Mouse (Mus musculus): ENCODE measurements around the gene Gm42742. TPM values are rescaled to one million over a fixed set of nuclear protein-coding genes. Genes with fewer than 3 reads are reported as not detected.

Gm42742 gene
- polyA plus RNA-seq, 1 experiment from 2014 or later: 53.8 TPM

GRCm38 (mm10) chr7:127030172-127030571 is 9.3 kb upstream of the Gm42742 start:
- no peak overlapping the region for H3K4me2 ChIP-seq (ENCODE audit: low read length)
- no peak for ATAC-seq (replicated peaks; ENCODE audit: low FRiP score, low read depth)
- no peaks in the 10 kb centered on the region for H3K9me3 ChIP-seq (replicated peaks; ENCODE audit: low read length)
- no peak for DNase-seq (ENCODE audit: low spot score)
- H3K4me3 ChIP-seq (replicated peaks; ENCODE audit: low read depth, low read length): no peak overlapping the region
- H3K36me3 ChIP-seq (ENCODE audit: insufficient read depth, low read length): peaks cover 34% of the 10 kb centered on the region
- WGBS: 97% methylated on average over 1 of the region's 1 CpGs
- H3K27ac ChIP-seq: no peak overlapping the region
- H3K4me1 ChIP-seq (replicated peaks; ENCODE audit: insufficient read depth, low read length): no peaks in the 10 kb centered on the region; the same call in 1 of the 2 replicates
- TF ChIP-seq CTCF (IDR thresholded peaks at IDR 0.05; ENCODE audit: low read depth): no peak
- H3K9ac ChIP-seq (ENCODE audit: low read depth, low read length): no peak overlapping the region
- no peaks in the 10 kb centered on the region for H3K27me3 ChIP-seq (ENCODE audit: insufficient read depth, low read length)

DNA sequence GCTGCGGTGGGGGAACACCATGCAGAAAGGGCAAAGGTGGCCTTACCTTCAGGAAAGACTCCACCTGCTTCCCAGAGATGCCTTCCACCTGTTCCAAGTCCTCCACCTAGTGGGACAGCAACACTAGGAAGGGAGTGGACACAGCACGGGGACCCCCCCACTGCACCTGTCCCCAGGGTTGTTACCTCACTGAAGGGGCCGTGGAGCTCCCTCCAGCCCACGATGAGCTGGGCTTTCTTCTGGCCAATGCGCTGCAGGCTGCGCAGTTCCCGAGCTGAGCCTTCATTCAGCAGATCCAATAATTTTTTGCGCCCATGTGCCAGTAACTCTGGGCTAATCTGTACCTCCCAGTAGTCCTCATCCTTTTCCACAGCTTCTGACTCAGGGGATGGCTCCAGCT is 7.0 kb upstream of the Gm42742 start:
- peak overlapping the region; percentile 78 for H3K4me3 ChIP-seq (replicated peaks; ENCODE audit: low read depth, low read length)
- no peaks in the 10 kb centered on the region for H3K9me3 ChIP-seq (replicated peaks; ENCODE audit: low read length)
- TF ChIP-seq CTCF (IDR thresholded peaks at IDR 0.05; ENCODE audit: low read depth): no peak
- peak overlapping the region; percentile 94 for H3K9ac ChIP-seq (ENCODE audit: low read depth, low read length)
- DNase-seq (ENCODE audit: low spot score): no peak
- peak overlapping the region; percentile 99 for H3K27ac ChIP-seq
- ATAC-seq (replicated peaks; ENCODE audit: low FRiP score, low read depth): 0 out of 2 replicates have a peak, but pooled peaks have one; percentile 0
- peaks cover 15% of the 10 kb centered on the region for H3K4me1 ChIP-seq (replicated peaks; ENCODE audit: insufficient read depth, low read length)
- H3K27me3 ChIP-seq (ENCODE audit: insufficient read depth, low read length): no peaks in the 10 kb centered on the region
- H3K36me3 ChIP-seq (ENCODE audit: insufficient read depth, low read length): peaks cover 23% of the 10 kb centered on the region
- WGBS: 58% methylated on average over 8 of the region's 8 CpGs
- peak overlapping the region; percentile 95 for H3K4me2 ChIP-seq (ENCODE audit: low read length)

DNA sequence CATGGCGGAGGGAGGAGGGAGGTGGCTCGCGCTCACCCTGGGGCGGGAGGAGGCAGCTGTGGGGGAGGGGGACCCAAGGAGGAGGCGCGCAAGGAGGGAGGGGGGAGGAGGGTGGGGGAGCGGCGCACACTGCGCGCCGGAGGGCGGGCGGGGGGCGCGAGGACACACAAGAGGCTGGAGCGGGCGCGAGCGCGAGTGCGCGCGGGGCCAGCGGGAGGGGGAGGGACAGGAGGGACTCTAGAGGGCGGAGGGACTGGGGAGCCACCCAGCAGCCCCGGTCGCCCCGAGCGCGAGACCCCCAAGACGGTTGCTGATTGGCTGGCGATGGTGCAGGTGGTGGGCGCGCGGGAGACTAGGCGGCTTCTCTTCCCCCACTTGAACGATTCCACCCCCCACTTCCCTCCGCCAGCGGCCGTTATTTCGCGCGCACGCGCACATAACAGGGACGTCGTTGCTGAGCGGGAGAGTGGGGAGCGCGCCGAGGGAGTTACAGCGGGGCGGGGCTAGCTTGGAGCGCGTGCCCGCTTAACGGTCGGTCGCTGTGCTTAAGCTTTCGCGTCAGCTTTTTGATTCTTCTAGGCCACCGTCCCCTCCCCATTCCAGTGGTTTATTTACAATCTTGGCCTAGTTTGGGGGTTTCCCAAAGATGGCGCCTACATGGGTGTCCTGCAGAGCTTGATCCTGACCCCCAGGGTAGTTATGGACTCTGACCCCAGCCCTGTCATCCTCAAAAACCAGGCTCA is 6.3 kb upstream of the Gm42742 start, which contains the start of gene Maz:
TSS of gene Maz (minus strand) at position 54 of the 743 bp plus-strand sequence.
- H3K9me3 ChIP-seq (replicated peaks; ENCODE audit: low read length): no peaks in the 10 kb centered on the region
- peak within 1 kb of the TSS; percentile 78 for H3K4me3 ChIP-seq (replicated peaks; ENCODE audit: low read depth, low read length)
- DNase-seq (ENCODE audit: low spot score): peak; percentile 99
- ATAC-seq (replicated peaks; ENCODE audit: low FRiP score, low read depth): peak; percentile 85
- 0 out of 2 replicates have a peak, but pooled peaks cover 22% of the 10 kb centered on the region for H3K36me3 ChIP-seq (ENCODE audit: insufficient read depth, low read length)
- H3K4me2 ChIP-seq (ENCODE audit: low read length): peak within 1 kb of the TSS; percentile 95
- no peaks in the 10 kb centered on the region for H3K27me3 ChIP-seq (ENCODE audit: insufficient read depth, low read length)
- H3K27ac ChIP-seq: peak within 1 kb of the TSS; percentile 99
- H3K9ac ChIP-seq (ENCODE audit: low read depth, low read length): peak within 1 kb of the TSS; percentile 94
- H3K4me1 ChIP-seq (replicated peaks; ENCODE audit: insufficient read depth, low read length): peaks cover 16% of the 10 kb centered on the region
- WGBS: under 1% methylated on average over 53 of the region's 63 CpGs
- no peak for TF ChIP-seq CTCF (IDR thresholded peaks at IDR 0.05; ENCODE audit: low read depth)

- peak overlapping the region; percentile 99 for H3K27ac ChIP-seq
- no peak for TF ChIP-seq CTCF (IDR thresholded peaks at IDR 0.05; ENCODE audit: low read depth)
- H3K4me3 ChIP-seq (replicated peaks; ENCODE audit: low read depth, low read length): peak overlapping the region; percentile 78
- H3K27me3 ChIP-seq (ENCODE audit: insufficient read depth, low read length): no peaks in the 10 kb centered on the region
- no peaks in the 10 kb centered on the region for H3K9me3 ChIP-seq (replicated peaks; ENCODE audit: low read length)
- no peak for DNase-seq (ENCODE audit: low spot score)
- peaks cover 20% of the 10 kb centered on the region for H3K4me1 ChIP-seq (replicated peaks; ENCODE audit: insufficient read depth, low read length)
- ATAC-seq (replicated peaks; ENCODE audit: low FRiP score, low read depth): no peak; the same call in none of the 2 replicates
- peak overlapping the region; percentile 95 for H3K4me2 ChIP-seq (ENCODE audit: low read length)
- 1% methylated on average over 17 of the region's 48 CpGs for WGBS
- H3K36me3 ChIP-seq (ENCODE audit: insufficient read depth, low read length): 0 out of 2 replicates have a peak, but pooled peaks cover 20% of the 10 kb centered on the region
- H3K9ac ChIP-seq (ENCODE audit: low read depth, low read length): peak overlapping the region; percentile 94
Observed at GRCm38 (mm10) chr7:127026616-127026983, 5.7 kb upstream of the Gm42742 start.

DNA sequence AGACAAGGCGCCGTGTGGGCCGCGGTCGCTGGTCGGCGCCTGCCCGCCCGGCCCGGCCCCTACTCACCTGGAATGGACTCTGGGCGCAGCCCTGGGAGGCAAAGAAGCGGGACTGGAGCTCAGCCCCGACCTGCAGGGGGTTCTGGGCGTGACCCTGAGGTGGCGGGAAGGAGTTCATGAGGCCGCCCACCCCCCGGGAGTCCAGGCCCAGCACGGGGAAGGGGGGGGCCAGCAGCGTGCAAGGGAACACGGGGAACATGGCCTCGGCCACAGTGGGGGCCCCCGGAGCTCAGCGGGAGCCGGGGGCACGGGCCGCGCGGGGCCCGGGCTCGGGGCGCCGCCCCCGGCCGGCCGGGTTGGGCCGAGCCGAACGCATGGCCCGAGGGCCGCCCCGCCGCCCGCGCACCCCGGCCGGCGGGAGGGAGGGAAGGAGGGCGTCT is 5.3 kb upstream of the Gm42742 start:
- 0% methylated on average over 24 of the region's 48 CpGs for WGBS
- ATAC-seq (replicated peaks; ENCODE audit: low FRiP score, low read depth) (peak; percentile 41), DNase-seq (ENCODE audit: low spot score) (peak; percentile 73)
- Histone ChIP-seq H3K9me3 (replicated peaks; ENCODE audit: low read length) (no peaks in the 10 kb centered on the region), H3K4me2 (ENCODE audit: low read length) (peak overlapping the region; percentile 95), H3K27me3 (ENCODE audit: insufficient read depth, low read length) (no peaks in the 10 kb centered on the region), H3K4me3 (replicated peaks; ENCODE audit: low read depth, low read length) (peak overlapping the region; percentile 78), H3K27ac (peak overlapping the region; percentile 99), H3K4me1 (replicated peaks; ENCODE audit: insufficient read depth, low read length) (peaks cover 24% of the 10 kb centered on the region), H3K36me3 (ENCODE audit: insufficient read depth, low read length) (0 out of 2 replicates have a peak, but pooled peaks cover 16% of the 10 kb centered on the region), H3K9ac (ENCODE audit: low read depth, low read length) (peak overlapping the region; percentile 94)
- no peak for TF ChIP-seq CTCF (IDR thresholded peaks at IDR 0.05; ENCODE audit: low read depth)

DNA sequence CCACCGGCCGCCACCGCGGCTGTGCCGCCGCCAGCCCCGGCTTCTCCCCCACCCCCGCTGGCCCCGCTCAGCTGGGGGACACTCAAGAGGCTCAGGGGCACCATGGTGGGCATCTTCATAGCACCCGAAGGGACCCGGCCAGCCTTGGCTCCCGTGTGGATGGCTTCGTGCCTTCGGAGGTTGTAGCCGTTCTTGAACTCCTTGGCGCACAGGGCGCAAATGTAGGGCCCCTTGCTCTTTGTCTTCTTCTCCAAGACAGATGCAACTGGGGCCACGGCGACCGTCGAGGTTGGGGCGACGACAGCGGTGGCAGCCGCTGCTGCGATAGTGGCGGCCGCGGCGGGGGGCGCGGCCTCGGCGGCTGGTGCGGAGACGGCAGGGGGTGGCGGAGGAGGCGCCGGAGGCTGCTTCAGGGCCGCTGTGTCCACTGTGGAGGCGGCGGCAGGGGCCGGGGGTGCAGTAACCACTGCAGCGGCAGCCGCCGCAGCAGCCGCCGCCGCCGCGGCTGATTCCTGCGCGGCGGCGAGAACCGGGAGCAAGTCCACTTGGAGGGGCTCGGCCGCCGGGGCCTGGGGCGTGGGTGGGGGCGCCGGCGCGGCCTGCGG is 4.8 kb upstream of the Gm42742 start:
- H3K27ac ChIP-seq: peak overlapping the region; percentile 99
- peak overlapping the region; percentile 94 for H3K9ac ChIP-seq (ENCODE audit: low read depth, low read length)
- H3K4me1 ChIP-seq (replicated peaks; ENCODE audit: insufficient read depth, low read length): peaks cover 25% of the 10 kb centered on the region
- H3K9me3 ChIP-seq (replicated peaks; ENCODE audit: low read length): no peaks in the 10 kb centered on the region
- peak; percentile 50 for DNase-seq (ENCODE audit: low spot score)
- no peaks in the 10 kb centered on the region for H3K27me3 ChIP-seq (ENCODE audit: insufficient read depth, low read length)
- peak overlapping the region; percentile 95 for H3K4me2 ChIP-seq (ENCODE audit: low read length)
- peak overlapping the region; percentile 78 for H3K4me3 ChIP-seq (replicated peaks; ENCODE audit: low read depth, low read length)
- WGBS: under 1% methylated on average over 58 of the region's 65 CpGs
- ATAC-seq (replicated peaks; ENCODE audit: low FRiP score, low read depth): no peak
- no peak for TF ChIP-seq CTCF (IDR thresholded peaks at IDR 0.05; ENCODE audit: low read depth)
- 0 out of 2 replicates have a peak, but pooled peaks cover 15% of the 10 kb centered on the region for H3K36me3 ChIP-seq (ENCODE audit: insufficient read depth, low read length)

All from kidney, postnatal 0 days (tissue).